Mouse (Mus musculus) WW6 (cell line): Measurements from ENCODE around the gene Aspscr1.
A peak's percentile ranks its signal among the peaks of the same experiment; 100 is the strongest.
"Not testable (repeated sequence)": the region's sequence is repeated elsewhere in the genome, so short reads cannot be mapped to it uniquely, and the experiment has no call there.

Experiments used
- DNase-seq: peaks from one replicate; pipeline ENCODE4 v3.0.0-alpha.2; 2013; ENCODE audit warnings: low read depth, low spot score

Gene Aspscr1

DNA sequence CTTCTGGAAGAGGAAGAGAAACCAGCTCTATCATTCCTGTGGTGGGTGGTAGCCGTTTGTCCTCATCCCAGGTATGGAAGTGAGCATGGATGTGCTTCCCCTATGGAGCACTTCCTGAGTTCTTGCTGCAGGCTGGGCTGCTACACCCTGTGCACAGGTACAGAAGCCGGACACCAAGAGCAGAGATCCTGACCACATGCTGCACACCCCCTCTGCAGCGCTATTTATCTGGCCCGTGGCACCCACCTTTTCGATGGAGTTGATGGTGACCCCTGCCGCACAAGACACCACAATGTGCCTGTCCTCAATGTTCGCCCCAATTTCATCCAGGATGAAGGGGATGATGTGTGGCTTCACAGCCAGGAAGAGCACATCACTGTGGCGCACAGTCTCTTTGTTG, 30.9 kb upstream of the Aspscr1 start:
- DNase-seq = no peak

DNA sequence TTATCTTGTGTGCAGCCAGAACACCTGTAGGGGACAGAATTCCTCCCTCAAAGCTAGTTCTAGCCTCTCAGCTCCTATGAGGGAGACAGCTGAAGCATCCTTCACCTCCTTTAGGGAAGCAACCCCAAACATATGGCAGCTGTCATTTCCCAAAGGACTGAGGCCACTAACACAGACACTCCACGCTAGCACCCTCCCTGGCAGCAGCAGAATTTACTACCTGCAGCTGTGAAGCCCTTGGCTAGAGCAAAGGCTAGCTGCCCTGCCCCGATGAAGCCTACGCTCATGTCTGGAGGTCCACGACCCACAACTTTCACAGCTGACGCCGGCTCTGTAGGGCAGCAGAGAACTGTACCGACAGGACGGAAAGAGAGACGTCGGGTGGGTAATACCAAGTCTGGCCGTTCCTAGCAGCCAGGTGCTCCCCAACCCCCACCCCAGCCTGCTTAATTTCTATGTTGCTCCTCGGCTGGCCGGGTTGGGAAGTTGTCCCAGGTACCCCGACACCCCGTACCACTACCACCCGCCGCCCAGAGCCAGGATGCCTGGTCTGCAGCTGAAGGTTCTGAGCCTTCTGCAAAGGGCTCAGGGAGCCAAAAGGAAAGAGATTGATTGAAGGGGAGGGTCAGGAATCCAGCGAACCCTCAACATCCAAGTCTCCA, 29.7 kb upstream of the Aspscr1 start:
- no peak for DNase-seq

DNA sequence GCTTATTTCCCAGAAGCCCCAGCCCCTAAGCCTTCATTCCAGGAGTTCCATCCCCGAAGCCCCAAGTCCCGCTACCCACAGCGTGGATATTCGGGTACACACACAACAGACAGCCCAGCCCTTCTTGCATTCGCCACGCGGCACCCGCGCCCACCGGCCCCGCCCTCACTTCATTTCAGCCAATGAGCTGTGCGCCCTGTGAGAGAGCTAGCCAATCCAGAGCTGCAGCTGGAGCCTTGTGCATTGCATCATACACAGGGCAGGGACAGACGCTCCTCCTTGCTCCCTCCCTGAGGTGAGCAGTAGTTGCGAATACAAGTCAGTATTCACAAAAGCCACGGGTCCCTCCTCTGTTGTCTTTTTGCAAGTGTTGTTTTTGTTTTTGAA, 29.2 kb upstream of the Aspscr1 start, which contains the start of gene Pycr1:
Pycr1 (minus strand) TSS at position 169 of the 387 bp plus-strand sequence.
- DNase-seq = peak; percentile 90

DNA sequence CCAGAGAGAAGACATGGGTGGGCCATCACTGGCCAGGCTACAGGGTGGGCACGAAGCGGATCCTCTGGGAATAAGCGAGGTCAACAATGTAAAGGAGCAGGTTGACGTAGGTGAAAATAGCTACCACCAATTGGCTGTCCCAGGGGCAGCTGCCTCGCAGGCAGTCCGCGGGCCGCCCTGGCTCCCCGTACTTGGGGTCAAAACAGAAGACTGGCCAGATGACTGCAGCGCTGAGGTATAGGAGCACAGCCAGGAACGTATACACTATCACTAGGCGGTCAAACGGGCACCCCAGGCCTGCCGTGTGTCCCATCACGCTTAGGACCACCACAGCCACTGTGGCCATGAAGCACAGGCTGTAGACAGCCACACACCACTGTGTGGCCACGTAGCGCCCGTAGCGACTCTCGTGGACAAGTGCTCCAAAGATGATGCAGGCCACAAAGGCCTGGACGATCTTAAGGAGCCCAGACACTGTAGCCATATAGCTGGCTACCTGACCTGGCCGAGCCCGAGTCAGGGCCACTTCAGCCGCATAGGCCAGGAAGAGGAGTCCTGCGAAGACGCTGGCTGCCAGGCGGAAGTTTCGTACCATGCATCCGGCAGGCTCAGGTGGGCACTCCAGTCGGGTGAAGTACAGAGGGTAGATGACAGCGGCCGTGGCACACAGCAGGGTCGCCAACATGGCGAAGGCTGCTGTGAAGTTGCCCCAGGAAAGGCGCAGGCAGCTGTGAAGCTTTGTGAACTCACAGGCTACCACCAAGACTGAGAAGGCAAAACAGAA, 25.5 kb upstream of the Aspscr1 start:
- DNase-seq = no peak

DNA sequence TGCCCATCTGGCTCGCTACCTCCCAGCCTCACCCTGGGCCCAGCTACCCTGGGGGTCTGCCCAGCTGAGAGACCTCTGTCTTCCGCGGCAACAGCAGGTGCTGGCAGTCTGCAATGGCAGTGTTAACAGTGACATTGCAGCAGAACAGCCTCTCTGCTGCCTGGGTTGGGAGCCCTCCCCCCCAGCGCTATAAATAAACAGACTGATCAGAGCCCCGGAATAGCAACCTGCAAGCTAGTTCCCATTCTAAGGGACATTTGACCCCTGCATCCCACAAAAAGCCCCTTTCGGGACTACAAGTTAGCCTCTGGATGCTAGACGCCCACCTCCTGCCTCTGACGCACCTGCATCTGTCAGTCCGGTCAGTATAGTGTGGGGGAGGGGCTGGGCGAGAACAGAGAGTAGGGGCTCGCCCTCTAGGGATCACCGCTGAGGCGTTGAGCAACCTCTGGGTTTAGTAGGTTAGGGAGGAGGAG, 24.7 kb upstream of the Aspscr1 start, which contains the start of gene Myadml2:
Myadml2 (minus strand) TSS at position 158 of the 476 bp plus-strand sequence.
- DNase-seq = peak; percentile 75

DNA sequence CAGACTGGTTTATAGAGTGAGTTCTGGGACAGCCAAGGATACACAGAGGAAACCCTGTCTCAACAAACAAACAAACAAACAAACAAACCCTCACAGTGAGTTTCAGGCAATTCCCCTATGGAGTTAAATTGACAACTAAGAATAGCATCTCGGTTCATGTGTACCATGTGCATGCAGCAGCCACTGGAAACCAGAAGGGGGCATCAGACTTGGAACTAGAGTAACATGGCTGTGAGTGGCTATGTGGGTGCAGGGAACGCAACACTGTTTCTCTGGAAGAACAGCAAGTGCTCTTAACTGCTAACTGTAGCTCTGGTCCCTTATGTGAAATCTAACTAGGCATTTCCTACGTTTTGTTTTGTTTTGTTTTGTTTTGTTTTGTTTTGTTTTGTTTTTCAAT, 20.9 kb upstream of the Aspscr1 start:
- DNase-seq = no peak

DNA sequence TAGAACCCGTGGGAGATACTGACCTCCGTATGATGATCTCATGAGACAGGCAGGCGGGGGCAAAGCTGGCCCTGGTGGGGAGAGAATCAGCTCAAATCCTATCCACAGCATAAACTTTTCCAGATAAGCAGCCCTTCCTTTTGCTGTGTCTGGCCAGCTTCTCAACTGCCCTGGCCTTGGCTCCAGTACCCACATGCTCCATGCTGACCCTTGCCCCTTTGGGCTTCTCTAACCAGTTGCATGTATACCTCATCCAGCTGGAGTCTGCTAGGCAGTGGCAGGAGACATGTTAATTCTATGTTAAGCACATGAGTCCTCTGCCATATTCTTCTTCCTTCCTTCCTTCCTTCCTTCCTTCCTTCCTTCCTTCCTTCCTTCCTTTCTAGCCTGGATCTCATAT, 18.0 kb upstream of the Aspscr1 start:
- no peak for DNase-seq

DNA sequence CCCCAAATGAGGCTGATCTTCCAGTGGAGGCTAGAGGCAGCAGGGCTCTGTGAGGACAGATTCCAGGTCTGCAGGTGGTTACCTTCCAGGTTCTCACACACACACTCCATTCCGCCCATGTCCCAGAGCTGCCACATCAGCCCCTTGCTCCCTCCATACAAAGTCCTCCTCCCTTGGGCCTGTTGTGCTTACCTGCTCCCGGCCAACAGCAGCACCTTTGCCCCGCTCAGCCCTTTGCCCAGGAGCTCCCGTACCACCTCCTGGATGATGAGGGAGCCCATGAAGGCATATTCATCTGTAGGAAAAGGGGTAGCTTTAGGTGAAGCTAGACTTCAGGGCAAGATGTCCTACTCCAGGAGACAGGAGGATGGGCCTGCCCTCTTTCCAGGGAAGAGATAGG, 15.5 kb upstream of the Aspscr1 start:
- no peak for DNase-seq

DNA sequence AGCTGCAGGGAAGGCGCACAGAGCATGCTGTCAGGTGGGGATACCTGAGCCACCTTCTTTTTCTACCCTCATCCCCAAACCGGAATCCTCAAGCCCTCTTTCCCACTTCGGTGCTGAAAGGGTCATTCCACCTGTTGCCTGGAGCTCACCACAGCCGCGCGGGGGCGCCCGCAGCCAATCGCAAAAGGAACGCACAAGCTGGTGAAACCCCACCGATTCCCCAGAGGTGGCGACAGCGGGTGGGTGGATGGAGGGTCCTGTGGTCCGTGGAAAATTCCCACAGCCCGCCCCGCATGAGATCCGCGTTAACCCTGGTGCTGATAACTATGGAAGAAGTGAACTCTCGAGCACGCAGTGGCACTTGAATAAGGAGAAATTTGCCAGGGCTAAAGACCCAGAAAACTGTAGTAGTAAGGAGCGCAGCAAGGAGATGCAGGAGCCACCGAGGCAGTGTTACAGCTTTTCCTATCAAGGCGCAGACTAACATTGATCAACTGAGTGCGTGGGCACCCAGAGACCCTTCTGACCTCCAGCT, 13.8 kb upstream of the Aspscr1 start:
- DNase-seq = peak; percentile 86

DNA sequence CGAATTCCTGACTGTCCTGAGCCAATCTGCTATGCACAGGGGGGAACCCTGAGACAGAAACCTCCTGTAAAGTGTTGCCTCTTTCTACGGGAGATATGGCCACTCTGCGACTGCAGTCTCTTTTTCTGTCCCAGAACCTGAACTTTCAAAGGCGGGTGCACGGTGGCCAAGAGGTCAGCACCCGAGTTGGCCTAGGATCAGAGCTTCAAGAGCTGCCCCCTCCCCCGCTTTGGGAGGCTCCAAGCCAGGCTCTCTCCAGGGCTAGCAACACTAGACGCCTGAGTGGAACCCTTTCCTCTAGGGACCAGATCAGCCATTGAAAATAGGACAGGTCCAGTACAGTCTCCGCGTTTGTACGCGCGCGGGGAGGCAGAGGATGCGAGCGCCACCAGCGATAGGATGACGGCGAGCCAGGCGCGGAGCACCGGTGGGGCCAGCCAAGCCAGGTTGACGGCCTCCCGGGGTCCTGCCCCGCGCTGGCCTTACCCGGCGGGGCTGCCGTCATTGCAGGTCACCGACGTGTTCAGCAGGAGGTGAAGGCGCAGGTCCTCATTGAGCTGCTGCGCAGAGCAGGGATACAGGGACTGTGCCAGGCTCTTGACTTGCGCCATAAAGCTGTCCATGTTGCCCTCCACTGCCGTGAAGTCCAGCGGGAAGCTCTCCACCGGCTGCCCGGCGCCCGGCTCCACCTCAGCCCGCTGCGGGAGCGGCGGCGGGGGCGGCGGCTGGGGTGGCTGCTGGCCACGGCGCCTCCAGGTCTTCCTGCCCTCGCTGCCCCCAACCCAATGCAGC, 13.1 kb upstream of the Aspscr1 start:
- DNase-seq = no peak

DNA sequence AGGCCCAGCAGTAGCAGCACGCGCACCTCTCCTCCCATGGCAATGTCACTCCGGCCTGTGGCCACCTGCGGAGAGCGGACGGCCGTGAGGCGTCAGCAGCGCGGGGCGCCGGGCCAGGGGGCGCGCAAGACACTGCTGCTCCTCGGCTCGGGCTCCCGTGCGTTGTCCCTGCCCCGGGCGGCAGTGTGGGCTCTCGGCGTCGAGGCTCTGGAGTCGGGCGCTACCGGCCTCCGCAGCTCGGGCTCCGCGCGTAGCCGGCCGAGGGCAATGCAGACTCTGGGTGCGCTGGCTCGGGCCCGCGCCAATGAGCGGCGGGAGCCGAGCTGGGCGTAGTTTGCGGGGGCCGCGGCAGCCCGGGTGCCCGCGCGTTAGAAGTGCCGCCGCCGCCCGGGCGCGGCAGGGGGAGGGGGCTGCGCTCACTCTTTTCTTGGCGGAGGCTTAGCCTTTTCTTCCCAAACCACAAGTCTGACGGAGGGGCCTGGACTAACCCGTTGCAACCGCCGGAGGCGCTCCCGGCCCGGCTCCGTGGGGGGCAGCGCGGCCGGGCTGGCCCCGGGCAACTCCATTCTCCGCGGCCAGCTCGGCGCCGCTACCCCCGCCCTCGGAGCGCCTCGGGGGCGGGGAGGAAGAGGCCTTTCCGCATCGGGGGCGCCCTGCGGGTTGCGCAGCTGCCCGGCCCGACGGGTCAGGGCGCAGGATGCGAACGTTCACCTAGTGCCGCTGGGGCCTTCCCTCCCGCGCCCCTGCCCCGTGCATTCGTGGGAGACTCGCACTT, 12.3 kb upstream of the Aspscr1 start:
- DNase-seq = no peak

DNA sequence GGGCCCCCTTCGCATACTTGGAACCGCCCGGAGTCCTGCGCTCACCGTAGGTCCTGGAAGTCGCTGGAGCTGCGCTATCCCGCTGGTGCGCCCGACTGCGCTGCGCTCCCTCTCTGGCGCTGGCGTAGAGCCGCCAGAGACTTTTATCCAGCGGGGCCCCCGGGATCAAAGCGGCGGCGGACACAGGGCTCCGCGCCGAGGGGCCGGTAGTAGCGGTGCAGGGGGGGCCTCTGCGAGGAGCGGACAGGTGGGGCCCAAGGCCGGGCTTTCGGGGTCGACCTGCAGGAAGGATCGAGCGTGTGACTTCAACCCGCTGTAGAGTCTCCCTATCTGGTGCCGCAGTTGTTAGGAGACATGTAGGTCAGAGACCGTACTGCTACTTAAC, 11.7 kb upstream of the Aspscr1 start, which contains the start of gene Notum:
Notum (minus strand) TSS at position 100 of the 385 bp plus-strand sequence.
- DNase-seq = no peak

DNA sequence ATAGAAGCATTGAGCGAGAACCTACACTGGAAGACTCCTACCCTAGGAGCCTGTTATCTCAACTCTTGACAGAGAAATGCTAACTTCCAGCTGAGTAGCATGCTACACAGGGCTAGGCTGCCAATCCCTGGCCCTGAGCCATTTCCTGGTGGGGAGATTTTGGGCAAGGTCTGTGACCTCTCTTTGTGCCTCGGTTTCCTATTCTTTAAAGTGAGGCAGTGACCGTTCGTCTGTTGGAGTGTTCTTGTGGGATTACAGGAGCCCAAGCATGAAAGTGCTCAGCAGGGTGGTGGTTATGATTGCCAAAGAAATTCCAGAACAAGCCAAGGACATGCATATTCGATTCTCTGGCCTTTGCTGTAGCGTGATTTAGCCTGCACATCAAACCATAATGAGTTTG, 10.0 kb upstream of the Aspscr1 start:
- DNase-seq = no peak

DNA sequence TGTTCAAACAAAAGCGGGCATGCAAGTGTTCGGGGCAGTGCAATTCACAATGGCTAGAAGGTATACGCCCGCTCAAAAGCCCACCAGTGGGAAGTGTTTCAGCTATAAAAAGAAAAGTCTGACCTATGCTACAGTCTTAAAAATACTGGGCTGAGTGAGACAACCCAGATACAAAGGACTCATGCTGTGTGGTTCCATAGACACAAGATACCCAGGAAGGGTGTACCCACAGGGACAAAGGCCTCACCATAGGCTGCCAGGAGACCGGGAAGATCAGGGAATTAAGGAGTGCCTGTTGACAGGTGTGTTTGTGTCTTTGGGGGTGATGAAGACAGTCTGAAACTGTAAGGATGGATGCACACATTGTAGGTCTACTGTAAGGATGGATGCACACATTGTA, 9.1 kb upstream of the Aspscr1 start:
- DNase-seq = no peak

DNA sequence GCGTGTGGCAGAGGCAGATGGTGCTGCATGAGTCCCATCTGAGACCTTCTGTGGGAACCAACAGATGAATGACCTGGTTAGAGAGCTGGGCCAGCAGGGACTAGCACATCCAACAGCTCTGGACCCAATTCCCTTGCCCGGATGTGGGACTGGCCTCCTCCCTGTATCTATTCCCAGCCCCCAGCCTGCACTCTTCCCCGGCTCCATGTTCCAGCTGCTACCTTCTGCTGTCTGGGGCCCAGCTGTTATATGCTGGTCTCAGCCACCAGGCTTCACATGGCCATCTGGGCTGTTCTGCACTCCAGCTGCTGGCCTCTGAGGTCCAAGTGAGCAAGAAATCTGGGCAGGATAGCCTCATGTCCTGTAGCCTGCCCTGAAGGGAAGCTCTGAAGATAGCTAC, 7.4 kb upstream of the Aspscr1 start:
- DNase-seq = no peak

DNA sequence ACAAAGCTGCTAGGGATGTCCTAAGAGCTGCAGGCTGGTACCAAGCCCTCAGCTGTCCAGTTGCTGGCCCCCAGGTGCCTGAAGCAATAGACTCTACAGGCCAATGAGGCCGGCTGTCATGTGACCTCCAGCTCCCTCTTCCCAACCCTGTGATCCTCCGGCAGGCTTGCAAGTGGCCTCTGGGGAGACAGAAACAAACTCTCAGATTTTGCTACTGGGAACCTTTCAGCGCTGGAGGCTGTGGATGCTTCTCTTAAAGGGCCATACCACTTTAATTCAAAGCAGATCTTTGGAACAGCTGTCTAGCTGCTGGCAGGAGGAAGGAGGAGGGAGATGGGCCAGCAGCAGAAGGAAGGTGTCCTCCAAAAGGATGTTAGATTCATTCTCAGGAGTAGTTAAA, 6.2 kb upstream of the Aspscr1 start:
- DNase-seq = no peak

DNA sequence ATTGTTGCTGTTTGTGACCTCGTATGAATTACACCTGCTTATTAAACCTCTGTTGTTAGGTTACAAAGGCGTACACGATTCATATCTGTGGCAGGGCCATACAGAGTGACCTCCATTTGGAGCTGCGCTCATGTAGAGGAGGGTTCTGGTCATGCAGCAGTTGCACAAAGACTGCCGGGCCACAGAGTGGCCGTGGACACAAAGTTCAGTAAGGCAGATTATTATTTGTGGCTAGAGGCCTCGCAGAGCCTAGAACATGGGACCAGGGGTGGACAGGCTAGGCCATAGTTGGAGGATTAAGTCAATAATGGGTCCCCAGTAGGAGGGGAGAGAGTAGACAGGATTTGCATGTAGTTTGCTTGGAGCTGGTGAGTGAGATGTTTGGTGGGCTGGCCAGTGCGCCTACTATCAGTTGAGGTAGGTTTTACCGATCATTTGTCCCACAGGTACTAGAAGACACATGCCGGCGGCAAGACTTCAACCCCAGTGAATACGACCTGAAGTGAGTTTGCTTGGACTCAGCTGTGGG, 885 bp downstream of the Aspscr1 start:
- no peak for DNase-seq

DNA sequence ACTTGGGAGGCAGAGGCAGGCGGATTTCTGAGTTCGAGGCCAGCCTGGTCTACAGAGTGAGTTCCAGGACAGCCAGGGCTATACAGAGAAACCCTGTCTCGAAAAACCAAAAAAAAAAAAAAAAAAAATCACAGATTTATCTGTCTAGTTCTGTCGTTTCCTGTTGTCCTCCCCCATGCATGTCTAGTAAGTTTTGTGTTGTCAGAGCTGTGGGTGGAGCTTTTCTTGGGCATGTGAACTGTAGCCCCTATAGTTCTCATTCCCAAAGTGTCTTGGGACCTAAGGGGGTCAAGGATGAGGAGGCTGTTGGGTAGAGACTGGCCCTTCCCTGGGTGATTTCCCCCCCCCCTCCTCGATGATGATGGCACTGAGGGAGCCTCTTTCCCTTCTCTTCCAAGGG, 3.1 kb downstream of the Aspscr1 start:
- DNase-seq = not testable (repeated sequence)

DNA sequence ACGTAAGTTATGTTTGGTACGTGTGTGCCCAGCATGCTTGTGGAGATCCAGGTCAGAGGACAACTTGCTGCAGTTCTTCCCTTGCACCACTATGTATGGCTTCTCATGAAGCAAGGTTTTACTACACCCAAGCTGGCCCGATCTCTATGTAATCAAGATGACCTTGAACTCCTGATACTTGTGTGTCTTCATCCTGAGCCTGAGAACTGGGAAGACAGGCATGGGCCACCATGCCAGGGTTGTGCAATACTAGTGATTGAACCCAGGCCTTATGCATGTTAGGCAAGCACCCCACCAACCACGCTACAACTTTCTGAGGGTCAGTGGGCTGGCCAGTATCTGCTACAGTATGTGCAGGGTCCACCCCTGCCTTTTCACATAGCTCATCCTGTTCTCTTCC, 4.2 kb downstream of the Aspscr1 start:
- DNase-seq = no peak

DNA sequence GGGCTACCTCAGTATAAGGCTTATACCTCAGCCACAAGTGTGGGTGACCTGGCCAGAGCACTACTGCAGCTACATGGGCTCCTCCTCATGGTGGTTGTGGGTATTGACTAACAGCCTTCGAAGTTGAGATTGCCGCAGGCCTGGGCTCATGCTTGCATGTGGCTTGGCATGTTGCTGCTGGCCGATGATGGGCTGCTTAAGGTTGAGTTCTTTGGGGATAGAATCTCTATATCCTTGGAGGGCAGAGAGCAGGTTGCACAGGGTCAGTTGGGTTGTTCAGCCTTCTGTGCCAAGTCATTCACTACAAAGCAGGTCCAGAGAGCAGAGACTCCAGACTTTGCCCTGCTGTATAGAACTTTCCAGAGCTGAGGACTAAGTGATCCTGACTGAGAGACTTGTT, 7.1 kb downstream of the Aspscr1 start:
- no peak for DNase-seq

DNA sequence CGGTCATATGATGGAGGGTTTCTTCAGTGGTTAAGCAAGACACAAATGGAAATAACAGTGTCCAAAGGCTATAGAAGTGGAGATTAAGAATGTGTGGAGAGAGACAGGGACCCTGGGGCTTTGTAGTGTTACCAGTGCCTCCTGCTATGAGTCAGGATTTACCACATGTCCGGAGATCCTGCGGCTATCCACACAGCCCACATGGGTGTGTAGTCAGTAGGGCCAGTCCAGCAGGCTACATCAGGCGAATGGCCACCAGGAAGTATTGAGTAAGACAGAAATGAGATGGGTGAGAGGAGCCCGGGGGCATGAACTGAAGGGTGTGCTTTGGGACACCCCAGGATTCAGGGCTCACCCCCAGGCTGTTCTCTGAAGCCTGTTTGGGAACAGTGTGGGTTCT, 9.9 kb downstream of the Aspscr1 start:
- no peak for DNase-seq
